Mouse (Mus musculus): ENCODE data around the gene Ccl12.

Gene Ccl12

GRCm38 (mm10) chr11:82101529-82101928 lies at the start of gene Ccl12:
Gene Ccl12, plus strand, starts transcription at chr11:82101845.
- no peak for DNase-seq (ENCODE audit: extremely low spot score, low read depth, low spot score)

- DNase-seq (ENCODE audit: extremely low spot score, low read depth, low spot score): no peak
Observed at GRCm38 (mm10) chr11:82053849-82054248, 47.8 kb upstream of the Ccl12 start.

GRCm38 (mm10) chr11:82057646-82058045 lies 44.0 kb upstream of the Ccl12 start, which contains the start of gene Ccl11:
Gene Ccl11, plus strand, starts transcription at chr11:82057823.
- DNase-seq (ENCODE audit: extremely low spot score, low read depth, low spot score): no peak

- DNase-seq (ENCODE audit: extremely low spot score, low read depth, low spot score): no peak
Observed at GRCm38 (mm10) chr11:82062226-82062625, 39.4 kb upstream of the Ccl12 start.

GRCm38 (mm10) chr11:82063454-82063853 lies 38.2 kb upstream of the Ccl12 start:
- no peak for DNase-seq (ENCODE audit: extremely low spot score, low read depth, low spot score)

- no peak for DNase-seq (ENCODE audit: extremely low spot score, low read depth, low spot score)
Observed at GRCm38 (mm10) chr11:82066953-82067571, 34.6 kb upstream of the Ccl12 start.

GRCm38 (mm10) chr11:82071076-82071475 lies 30.6 kb upstream of the Ccl12 start:
- no peak for DNase-seq (ENCODE audit: extremely low spot score, low read depth, low spot score)

GRCm38 (mm10) chr11:82072374-82072773 lies 29.3 kb upstream of the Ccl12 start:
- no peak for DNase-seq (ENCODE audit: extremely low spot score, low read depth, low spot score)

- no peak for DNase-seq (ENCODE audit: extremely low spot score, low read depth, low spot score)
Observed at GRCm38 (mm10) chr11:82072984-82073383, 28.7 kb upstream of the Ccl12 start.

- no peak for DNase-seq (ENCODE audit: extremely low spot score, low read depth, low spot score)
Observed at GRCm38 (mm10) chr11:82073686-82074085, 28.0 kb upstream of the Ccl12 start.

GRCm38 (mm10) chr11:82077031-82077430 lies 24.6 kb upstream of the Ccl12 start:
- no peak for DNase-seq (ENCODE audit: extremely low spot score, low read depth, low spot score)

- DNase-seq (ENCODE audit: extremely low spot score, low read depth, low spot score): no peak
Observed at GRCm38 (mm10) chr11:82078136-82078730, 23.4 kb upstream of the Ccl12 start.

GRCm38 (mm10) chr11:82080865-82081264 lies 20.8 kb upstream of the Ccl12 start:
- no peak for DNase-seq (ENCODE audit: extremely low spot score, low read depth, low spot score)

- no peak for DNase-seq (ENCODE audit: extremely low spot score, low read depth, low spot score)
Observed at GRCm38 (mm10) chr11:82084360-82084759, 17.3 kb upstream of the Ccl12 start.

- no peak for DNase-seq (ENCODE audit: extremely low spot score, low read depth, low spot score)
Observed at GRCm38 (mm10) chr11:82099511-82100323, 1.9 kb upstream of the Ccl12 start.

- DNase-seq (ENCODE audit: extremely low spot score, low read depth, low spot score): no peak
Observed at GRCm38 (mm10) chr11:82101087-82101486, 558 bp upstream of the Ccl12 start.

- DNase-seq (ENCODE audit: extremely low spot score, low read depth, low spot score): no peak
Observed at GRCm38 (mm10) chr11:82109611-82110010, 8.0 kb downstream of the Ccl12 start.

GRCm38 (mm10) chr11:82110372-82111248 lies 9.0 kb downstream of the Ccl12 start:
- DNase-seq (ENCODE audit: extremely low spot score, low read depth, low spot score): no peak

GRCm38 (mm10) chr11:82114885-82115284 lies 13.2 kb downstream of the Ccl12 start, which contains the start of gene Ccl8:
Gene Ccl8, plus strand, starts transcription at chr11:82115185.
- no peak for DNase-seq (ENCODE audit: extremely low spot score, low read depth, low spot score)

- no peak for DNase-seq (ENCODE audit: extremely low spot score, low read depth, low spot score)
Observed at GRCm38 (mm10) chr11:82116041-82116440, 14.4 kb downstream of the Ccl12 start.

- no peak for DNase-seq (ENCODE audit: extremely low spot score, low read depth, low spot score)
Observed at GRCm38 (mm10) chr11:82132977-82133376, 31.3 kb downstream of the Ccl12 start.
